ENCODE assay signal across 18 mouse cellular contexts in the genomic region with DNA sequence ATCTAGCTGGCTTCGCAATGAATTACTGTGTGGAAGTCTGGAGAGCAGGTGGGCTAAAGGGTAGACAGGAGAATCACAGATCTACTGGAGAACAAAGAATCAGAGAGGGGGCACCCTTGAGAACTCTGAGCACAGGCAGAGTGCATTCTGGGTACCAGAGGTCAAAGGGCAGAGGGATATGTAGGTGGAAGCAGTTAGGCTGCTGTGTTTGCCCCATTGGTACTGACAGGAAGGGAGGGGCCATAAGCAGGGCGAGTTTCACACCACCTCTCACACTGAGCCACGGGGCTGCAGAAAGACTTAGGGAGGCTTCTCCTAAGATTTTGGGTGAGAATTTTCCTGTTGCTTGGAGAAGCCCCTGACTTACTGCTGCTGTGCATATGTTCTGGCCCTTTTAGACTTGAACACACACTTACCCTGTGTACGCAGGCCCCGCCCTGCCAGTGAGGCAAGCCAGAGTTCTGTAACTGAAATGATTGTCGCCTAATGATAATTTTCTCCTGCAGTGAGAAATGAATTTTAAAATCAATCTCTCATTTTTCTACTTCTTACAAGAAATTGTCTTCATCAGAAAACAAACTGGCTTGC.
A peak's percentile ranks its signal among the peaks of the same experiment; 100 is the strongest.
DNase-seq lines count a peak whose midpoint lies in the region; ATAC-seq and TF ChIP-seq lines count a peak whose summit lies in the region.
"Had no signal": no experiment of that assay in that cellular context is flagged by ENCODE, and none has a peak within 500 bp of the region (broad histone marks: within the 10 kb centered on the region; RNA-seq: fewer than 3 reads in every experiment).

No protein-coding gene starts in this region.

- H3K27me3 ChIP-seq in intestine, embryonic 14.5 days (replicated peaks; ENCODE audit: control insufficient read depth, insufficient read depth, low read length) = no peaks in the 10 kb centered on the region
- H3K27me3 ChIP-seq: forebrain, embryonic 15.5 days; kidney, embryonic 15.5 days had no signal

- DNase-seq in layer of hippocampus, adult 2 months (ENCODE audit: low spot score in 2 of 2) = no peak
- DNase-seq in layer of hippocampus, adult 9-11 months = no peak
- peak; percentile 11 for DNase-seq in ES-CJ7 (ENCODE audit: low read depth, low spot score)
- no peak for DNase-seq in intestine, embryonic 14.5 days (ENCODE audit: low spot score)
- no peak for DNase-seq in frontal cortex, postnatal 36 days (ENCODE audit: low spot score in 2 of 2)
- DNase-seq in adrenal gland, postnatal 36 days = no peak
- DNase-seq: adrenal gland, postnatal 10 days; cerebellum, postnatal 14 days; gastrocnemius, adult 2 months; heart, postnatal 14 days; lung, postnatal 4 days; right cerebral cortex, adult 18-20 months; thymus, postnatal 36 days had no signal

- no peak overlapping the region for H3K9ac ChIP-seq in intestine, embryonic 14.5 days (ENCODE audit: low read length)
- H3K9ac ChIP-seq: forebrain, embryonic 15.5 days; kidney, embryonic 15.5 days had no signal

- ATAC-seq in intestine, embryonic 14.5 days (replicated peaks; ENCODE audit: low FRiP score, low TSS enrichment, low read depth) = 0 out of 2 replicates have a peak, but pooled peaks have one; percentile 18
- ATAC-seq in megakaryocyte, adult 5-6 weeks (ENCODE audit: poor library complexity, severe bottlenecking) = 0 out of 2 replicates have a peak, but pooled peaks have one; percentile 35
- ATAC-seq: forebrain, embryonic 15.5 days; hindbrain, postnatal 0 days had no signal

- TF ChIP-seq CTCF in layer of hippocampus, adult 2 months (conservative IDR thresholded peaks at IDR 0.05) = no peak

- H3K9me3 ChIP-seq in intestine, embryonic 14.5 days (ENCODE audit: control insufficient read depth, low read length) = no peaks in the 10 kb centered on the region
- H3K9me3 ChIP-seq: forebrain, embryonic 15.5 days; kidney, embryonic 15.5 days had no signal

- WGBS in intestine, embryonic 14.5 days = 60% methylated on average over 6 of the region's 6 CpGs

- no peak overlapping the region for H3K4me3 ChIP-seq in layer of hippocampus, adult 2 months
- H3K4me3 ChIP-seq in intestine, embryonic 14.5 days (ENCODE audit: low read depth, low read length) = no peak overlapping the region
- H3K4me3 ChIP-seq: forebrain, embryonic 15.5 days; gastrocnemius, adult 2 months; kidney, embryonic 15.5 days; myocyte had no signal

- H3K27ac ChIP-seq in layer of hippocampus, adult 2 months = peak overlapping the region; percentile 83
- no peak overlapping the region for H3K27ac ChIP-seq in intestine, embryonic 14.5 days (ENCODE audit: low read depth)
- H3K27ac ChIP-seq: forebrain, embryonic 15.5 days; gastrocnemius, adult 2 months; hindbrain, postnatal 0 days; kidney, embryonic 15.5 days had no signal

- H3K4me2 ChIP-seq in intestine, embryonic 14.5 days (ENCODE audit: low read length) = no peak overlapping the region
- H3K4me2 ChIP-seq: forebrain, embryonic 15.5 days; kidney, embryonic 15.5 days had no signal

- H3K36me3 ChIP-seq in intestine, embryonic 14.5 days (ENCODE audit: control insufficient read depth, insufficient read depth, low read length) = no peaks in the 10 kb centered on the region
- H3K36me3 ChIP-seq: forebrain, embryonic 15.5 days; kidney, embryonic 15.5 days had no signal

- peaks cover 21% of the 10 kb centered on the region for H3K4me1 ChIP-seq in intestine, embryonic 14.5 days (replicated peaks; ENCODE audit: control insufficient read depth, insufficient read depth, low read length)
